Mouse (Mus musculus): ENCODE data around the gene Gm45233. TPM values are rescaled to one million over a fixed set of nuclear protein-coding genes. Genes with fewer than 3 reads are reported as not detected.
A peak's percentile ranks its signal among the peaks of the same experiment; 100 is the strongest.

The Gm45233 gene
- polyA plus RNA-seq, 1 experiment from 2014 or later: 0.42 TPM

DNA sequence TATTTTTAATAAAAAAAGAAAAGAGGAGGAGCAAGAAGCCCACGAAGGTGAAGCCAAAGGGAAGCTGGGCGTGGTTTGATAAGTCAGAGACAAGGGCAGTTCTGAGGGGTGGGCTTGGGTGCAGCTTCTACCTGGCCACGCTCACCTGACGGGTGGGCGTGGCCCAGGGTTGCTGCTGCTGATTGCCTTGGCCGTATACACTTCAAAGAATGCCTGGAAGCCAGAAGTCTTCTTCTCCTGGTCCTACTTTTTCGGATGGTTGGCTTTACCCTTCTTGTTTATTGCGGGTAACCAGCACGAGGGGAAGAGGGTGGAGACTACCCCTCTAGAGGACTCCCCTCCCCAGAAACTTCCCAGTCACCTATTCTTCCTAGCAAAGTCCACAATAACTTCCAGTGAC lies 1.2 kb upstream of the Gm45233 start:
- Histone ChIP-seq H3K4me1 (replicated peaks; ENCODE audit: control insufficient read depth, insufficient read depth, low read length) (peaks cover 21% of the 10 kb centered on the region), H3K27ac (ENCODE audit: low read length) (peak overlapping the region; percentile 57), H3K9ac (replicated peaks; ENCODE audit: low read depth, low read length) (peak overlapping the region; percentile 58), H3K4me2 (ENCODE audit: low read length) (peak overlapping the region; percentile 72), H3K27me3 (replicated peaks; ENCODE audit: control insufficient read depth, insufficient read depth, low read length) (no peaks in the 10 kb centered on the region), H3K9me3 (ENCODE audit: control insufficient read depth, low read length) (no peaks in the 10 kb centered on the region), H3K36me3 (ENCODE audit: control insufficient read depth, insufficient read depth) (no peaks in the 10 kb centered on the region), H3K4me3 (replicated peaks; ENCODE audit: low read length) (peak overlapping the region; percentile 55)
- ATAC-seq: no peak; the same call in 1 of the 2 replicates
- WGBS: 15% methylated on average over 9 of the region's 9 CpGs

GRCm38 (mm10) chr7:43443126-43443916 lies 607 bp upstream of the Gm45233 start:
- Histone ChIP-seq H3K9me3 (ENCODE audit: control insufficient read depth, low read length) (no peaks in the 10 kb centered on the region), H3K27ac (ENCODE audit: low read length) (peak overlapping the region; percentile 57), H3K4me1 (replicated peaks; ENCODE audit: control insufficient read depth, insufficient read depth, low read length) (peaks cover 21% of the 10 kb centered on the region), H3K9ac (replicated peaks; ENCODE audit: low read depth, low read length) (peak overlapping the region; percentile 58), H3K4me3 (replicated peaks; ENCODE audit: low read length) (peak overlapping the region; percentile 55), H3K27me3 (replicated peaks; ENCODE audit: control insufficient read depth, insufficient read depth, low read length) (no peaks in the 10 kb centered on the region), H3K36me3 (ENCODE audit: control insufficient read depth, insufficient read depth) (no peaks in the 10 kb centered on the region), H3K4me2 (ENCODE audit: low read length) (peak overlapping the region; percentile 72)
- peak; percentile 84 for ATAC-seq
- WGBS: under 1% methylated on average over 36 of the region's 36 CpGs

- no peaks in the 10 kb centered on the region for H3K27me3 ChIP-seq (replicated peaks; ENCODE audit: control insufficient read depth, insufficient read depth, low read length)
- no peak overlapping the region for H3K9ac ChIP-seq (replicated peaks; ENCODE audit: low read depth, low read length)
- H3K4me3 ChIP-seq (replicated peaks; ENCODE audit: low read length): no peak overlapping the region
- H3K4me2 ChIP-seq (ENCODE audit: low read length): no peak overlapping the region
- ATAC-seq: no peak
- no peaks in the 10 kb centered on the region for H3K36me3 ChIP-seq (ENCODE audit: control insufficient read depth, insufficient read depth)
- H3K9me3 ChIP-seq (ENCODE audit: control insufficient read depth, low read length): no peaks in the 10 kb centered on the region
- H3K27ac ChIP-seq (ENCODE audit: low read length): no peak overlapping the region
- WGBS: 85% methylated on average over 4 of the region's 4 CpGs
- peaks cover 16% of the 10 kb centered on the region for H3K4me1 ChIP-seq (replicated peaks; ENCODE audit: control insufficient read depth, insufficient read depth, low read length)
Observed at GRCm38 (mm10) chr7:43447801-43448200, 3.9 kb downstream of the Gm45233 start.

- no peak for ATAC-seq
- WGBS: 91% methylated on average over 2 of the region's 3 CpGs
- H3K4me2 ChIP-seq (ENCODE audit: low read length): no peak overlapping the region
Observed at GRCm38 (mm10) chr7:43448246-43448645, 4.3 kb downstream of the Gm45233 start.

DNA sequence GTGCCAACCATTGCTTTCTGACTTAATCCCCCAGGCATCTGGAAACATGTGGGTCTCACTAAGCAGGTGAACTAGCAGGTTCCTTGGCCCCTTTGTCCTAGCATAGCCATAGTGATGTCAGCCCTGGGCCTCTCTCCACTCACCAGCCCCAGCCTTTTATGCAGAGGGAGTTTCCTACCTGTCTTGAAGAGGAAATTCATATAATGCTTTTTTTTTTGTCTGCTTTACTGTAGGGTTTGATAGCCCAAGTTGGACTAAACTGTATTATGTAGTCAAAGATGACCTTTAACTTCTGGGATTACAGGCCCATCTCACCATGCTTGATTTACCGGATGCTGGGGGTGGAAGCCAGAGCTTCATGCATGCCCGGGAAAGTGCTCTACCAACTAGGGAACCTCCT lies 5.9 kb downstream of the Gm45233 start:
- Histone ChIP-seq H3K36me3 (ENCODE audit: control insufficient read depth, insufficient read depth) (peaks cover 5% of the 10 kb centered on the region; the same call in 1 of the 2 replicates), H3K4me2 (ENCODE audit: low read length) (no peak overlapping the region), H3K4me3 (replicated peaks; ENCODE audit: low read length) (no peak overlapping the region), H3K4me1 (replicated peaks; ENCODE audit: control insufficient read depth, insufficient read depth, low read length) (peaks cover 5% of the 10 kb centered on the region), H3K27ac (ENCODE audit: low read length) (no peak overlapping the region), H3K9ac (replicated peaks; ENCODE audit: low read depth, low read length) (no peak overlapping the region), H3K9me3 (ENCODE audit: control insufficient read depth, low read length) (no peaks in the 10 kb centered on the region), H3K27me3 (replicated peaks; ENCODE audit: control insufficient read depth, insufficient read depth, low read length) (no peaks in the 10 kb centered on the region)
- ATAC-seq: no peak
- WGBS: 98% methylated on average over 2 of the region's 2 CpGs

More at GRCm38 (mm10) chr7:43448246-43448645, 4.3 kb downstream of the Gm45233 start:
- H3K4me1 ChIP-seq (replicated peaks; ENCODE audit: control insufficient read depth, insufficient read depth, low read length): peaks cover 12% of the 10 kb centered on the region
- H3K9me3 ChIP-seq (ENCODE audit: control insufficient read depth, low read length): no peaks in the 10 kb centered on the region
- H3K9ac ChIP-seq (replicated peaks; ENCODE audit: low read depth, low read length): no peak overlapping the region
- no peak overlapping the region for H3K4me3 ChIP-seq (replicated peaks; ENCODE audit: low read length)
- no peaks in the 10 kb centered on the region for H3K27me3 ChIP-seq (replicated peaks; ENCODE audit: control insufficient read depth, insufficient read depth, low read length)
- no peaks in the 10 kb centered on the region for H3K36me3 ChIP-seq (ENCODE audit: control insufficient read depth, insufficient read depth)
- H3K27ac ChIP-seq (ENCODE audit: low read length): no peak overlapping the region

DNA sequence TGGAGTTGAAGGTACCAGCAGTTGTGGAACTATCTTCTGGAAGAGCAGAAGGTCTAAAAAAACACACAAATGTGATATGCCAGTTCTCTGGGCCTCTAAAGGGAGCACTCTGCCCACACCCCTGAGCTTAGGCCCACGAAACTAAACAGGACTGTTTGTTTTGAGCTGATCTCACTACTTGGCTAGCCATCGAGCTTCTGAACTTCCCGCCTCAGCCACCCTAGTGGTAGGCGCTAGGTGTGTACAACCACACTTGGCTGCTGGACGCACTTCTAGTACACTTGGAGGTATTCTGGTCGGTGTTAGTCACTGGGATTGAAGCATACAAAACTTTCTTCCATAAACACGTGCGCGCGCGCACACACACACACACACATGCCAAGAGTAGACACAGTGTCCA lies 7.8 kb downstream of the Gm45233 start:
- H3K27me3 ChIP-seq (replicated peaks; ENCODE audit: control insufficient read depth, insufficient read depth, low read length): no peaks in the 10 kb centered on the region
- no peak overlapping the region for H3K27ac ChIP-seq (ENCODE audit: low read length)
- H3K9ac ChIP-seq (replicated peaks; ENCODE audit: low read depth, low read length): no peak overlapping the region
- peaks cover 10% of the 10 kb centered on the region for H3K36me3 ChIP-seq (ENCODE audit: control insufficient read depth, insufficient read depth)
- ATAC-seq: no peak
- H3K4me3 ChIP-seq (replicated peaks; ENCODE audit: low read length): no peak overlapping the region
- H3K4me2 ChIP-seq (ENCODE audit: low read length): no peak overlapping the region
- H3K9me3 ChIP-seq (ENCODE audit: control insufficient read depth, low read length): no peaks in the 10 kb centered on the region
- H3K4me1 ChIP-seq (replicated peaks; ENCODE audit: control insufficient read depth, insufficient read depth, low read length): no peaks in the 10 kb centered on the region
- WGBS: 94% methylated on average over 11 of the region's 11 CpGs

DNA sequence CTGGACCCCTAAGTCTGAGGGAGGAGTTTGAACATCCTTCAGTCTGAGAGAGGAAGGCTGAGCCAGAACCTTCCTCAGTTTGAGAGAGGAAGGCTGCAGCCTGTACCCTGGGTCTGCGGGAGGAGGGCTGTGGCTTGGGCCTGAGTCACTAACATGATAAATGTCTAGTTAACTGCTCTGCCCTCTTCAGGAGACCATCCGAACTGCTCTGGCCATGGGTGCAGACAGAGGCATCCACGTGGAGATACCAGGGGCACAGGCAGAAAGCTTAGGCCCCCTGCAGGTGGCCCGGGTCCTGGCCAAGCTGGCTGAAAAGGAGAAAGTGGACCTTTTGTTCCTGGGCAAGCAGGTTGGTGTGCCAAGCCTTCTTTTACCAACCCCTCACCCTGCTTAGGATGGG lies 8.7 kb downstream of the Gm45233 start:
- Histone ChIP-seq H3K27ac (ENCODE audit: low read length) (no peak overlapping the region), H3K4me3 (replicated peaks; ENCODE audit: low read length) (no peak overlapping the region), H3K4me1 (replicated peaks; ENCODE audit: control insufficient read depth, insufficient read depth, low read length) (no peaks in the 10 kb centered on the region), H3K27me3 (replicated peaks; ENCODE audit: control insufficient read depth, insufficient read depth, low read length) (no peaks in the 10 kb centered on the region), H3K4me2 (ENCODE audit: low read length) (no peak overlapping the region), H3K9ac (replicated peaks; ENCODE audit: low read depth, low read length) (no peak overlapping the region), H3K9me3 (ENCODE audit: control insufficient read depth, low read length) (no peaks in the 10 kb centered on the region), H3K36me3 (ENCODE audit: control insufficient read depth, insufficient read depth) (peaks cover 13% of the 10 kb centered on the region)
- ATAC-seq: no peak
- WGBS: 39% methylated on average over 4 of the region's 4 CpGs

DNA sequence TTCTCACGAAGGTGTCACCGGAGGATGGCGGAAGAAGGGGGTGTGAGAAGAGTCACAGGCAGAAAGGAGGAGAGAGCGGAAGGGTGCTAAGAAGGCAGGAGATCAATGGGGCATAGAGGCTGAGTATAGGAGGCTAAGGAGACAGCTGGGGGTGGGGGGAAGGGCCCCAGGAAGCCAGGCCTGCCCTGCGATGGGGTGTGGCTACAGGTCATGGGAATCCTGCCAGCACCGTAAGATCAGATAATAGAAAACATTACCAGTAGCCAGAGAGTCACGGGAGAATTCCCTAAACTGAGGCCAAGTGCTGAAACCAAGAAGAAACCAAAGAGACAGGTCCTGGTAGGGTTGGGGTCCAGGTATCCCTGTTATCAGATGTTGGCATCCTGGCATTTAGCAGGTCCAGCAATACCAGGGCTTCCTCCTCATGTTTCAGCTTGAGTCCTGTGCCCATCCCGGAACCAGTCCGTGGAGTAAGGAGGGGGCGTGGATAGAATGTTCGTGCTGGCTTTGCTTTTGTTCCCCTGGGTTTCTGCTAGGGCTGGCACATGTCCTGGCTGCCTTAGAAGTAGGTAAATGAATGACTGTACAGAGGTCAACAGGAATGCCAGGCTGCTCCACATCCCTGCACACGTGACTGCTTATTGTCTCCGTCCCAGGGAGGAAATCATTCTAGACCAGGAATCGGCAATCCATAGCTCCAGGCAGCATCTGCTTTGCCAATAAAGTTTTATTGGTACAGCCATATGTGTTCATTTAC lies 9.8 kb downstream of the Gm45233 start:
- Histone ChIP-seq H3K36me3 (ENCODE audit: control insufficient read depth, insufficient read depth) (peaks cover 13% of the 10 kb centered on the region), H3K9ac (replicated peaks; ENCODE audit: low read depth, low read length) (no peak overlapping the region), H3K27me3 (replicated peaks; ENCODE audit: control insufficient read depth, insufficient read depth, low read length) (no peaks in the 10 kb centered on the region), H3K4me2 (ENCODE audit: low read length) (no peak overlapping the region), H3K9me3 (ENCODE audit: control insufficient read depth, low read length) (no peaks in the 10 kb centered on the region), H3K4me1 (replicated peaks; ENCODE audit: control insufficient read depth, insufficient read depth, low read length) (no peaks in the 10 kb centered on the region), H3K4me3 (replicated peaks; ENCODE audit: low read length) (no peak overlapping the region), H3K27ac (ENCODE audit: low read length) (no peak overlapping the region)
- 88% methylated on average over 14 of the region's 14 CpGs for WGBS
- no peak for ATAC-seq

DNA sequence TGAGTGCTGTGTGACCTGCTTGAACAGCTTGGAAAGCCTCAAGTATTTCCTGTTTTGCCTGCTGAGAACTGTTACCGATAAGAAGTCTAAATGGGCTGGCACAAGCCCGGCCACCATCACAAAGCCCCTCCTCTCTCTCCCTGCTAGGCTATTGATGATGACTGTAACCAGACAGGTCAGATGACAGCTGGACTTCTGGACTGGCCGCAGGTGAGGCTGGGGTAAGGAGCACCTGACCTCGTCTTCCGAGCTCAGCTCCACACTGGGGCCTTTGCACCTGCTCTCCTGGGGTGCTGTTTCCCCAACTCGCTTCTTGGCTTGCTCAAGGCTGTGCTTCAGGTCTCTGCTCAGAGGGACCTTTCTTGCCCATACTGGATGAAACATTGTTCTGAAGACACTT lies 10.4 kb downstream of the Gm45233 start:
- WGBS: 94% methylated on average over 6 of the region's 6 CpGs
- Histone ChIP-seq H3K36me3 (ENCODE audit: control insufficient read depth, insufficient read depth) (peaks cover 13% of the 10 kb centered on the region), H3K4me1 (replicated peaks; ENCODE audit: control insufficient read depth, insufficient read depth, low read length) (no peaks in the 10 kb centered on the region), H3K27me3 (replicated peaks; ENCODE audit: control insufficient read depth, insufficient read depth, low read length) (no peaks in the 10 kb centered on the region), H3K4me3 (replicated peaks; ENCODE audit: low read length) (no peak overlapping the region), H3K27ac (ENCODE audit: low read length) (no peak overlapping the region), H3K9me3 (ENCODE audit: control insufficient read depth, low read length) (no peaks in the 10 kb centered on the region), H3K4me2 (ENCODE audit: low read length) (no peak overlapping the region), H3K9ac (replicated peaks; ENCODE audit: low read depth, low read length) (no peak overlapping the region)
- ATAC-seq: no peak

Data from forebrain, embryonic 16.5 days (tissue).